Mouse (Mus musculus): ENCODE results near the gene Rnaseh2b. TPM values are rescaled to one million over a fixed set of nuclear protein-coding genes. Genes with fewer than 3 reads are reported as not detected.
A peak's percentile ranks its signal among the peaks of the same experiment; 100 is the strongest.

Rnaseh2b gene
- polyA plus RNA-seq, 1 experiment from 2014 or later: 58.1 TPM

DNA sequence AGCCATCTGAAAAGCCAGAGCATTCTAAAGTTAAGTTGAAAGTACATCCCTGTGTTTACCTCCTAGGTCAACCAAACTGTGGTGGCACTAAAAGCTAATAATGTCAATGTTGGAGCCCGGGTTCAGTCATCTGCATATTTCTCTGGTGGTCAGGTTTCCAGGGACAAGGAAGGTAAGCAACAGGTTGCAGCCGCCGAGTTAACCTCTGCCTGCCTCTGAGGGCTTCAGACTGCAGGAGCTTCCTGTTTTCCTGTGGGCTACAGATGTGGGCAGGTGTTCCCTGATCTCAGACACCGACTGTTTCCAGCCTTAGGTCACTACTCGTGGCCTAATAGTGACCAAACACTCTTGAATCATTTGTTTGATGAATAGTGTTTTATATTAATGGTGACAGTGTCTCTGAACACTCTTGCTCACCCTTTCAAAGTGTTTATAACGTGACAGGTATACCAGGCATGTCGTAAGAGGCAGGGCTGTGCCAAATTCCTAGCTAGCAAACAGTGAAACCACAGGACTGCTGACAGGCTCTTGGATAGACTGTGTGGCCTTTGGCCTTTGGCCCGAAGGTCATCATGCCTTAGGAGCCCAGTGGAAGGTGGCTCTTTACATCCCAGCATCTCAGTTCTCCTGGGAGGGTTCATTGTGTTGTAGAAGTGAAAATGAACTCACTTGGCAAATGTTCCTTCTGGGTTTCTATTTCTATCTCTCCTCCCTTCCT is 69.0 kb downstream of the Rnaseh2b start:
- 45% methylated on average over 8 of the region's 8 CpGs for WGBS
- no peak overlapping the region for H3K4me2 ChIP-seq (ENCODE audit: low read length)
- ATAC-seq (replicated peaks; ENCODE audit: low FRiP score, low TSS enrichment, low read depth) (no peak), DNase-seq (ENCODE audit: low spot score) (peak; percentile 15)
- H3K9ac ChIP-seq (ENCODE audit: low read length): no peak overlapping the region
- H3K4me1 ChIP-seq (replicated peaks; ENCODE audit: control insufficient read depth, insufficient read depth, low read length): no peaks in the 10 kb centered on the region
- no peaks in the 10 kb centered on the region for H3K9me3 ChIP-seq (ENCODE audit: control insufficient read depth, low read length)
- no peak overlapping the region for H3K4me3 ChIP-seq (ENCODE audit: low read depth, low read length)
- no peaks in the 10 kb centered on the region for H3K27me3 ChIP-seq (replicated peaks; ENCODE audit: control insufficient read depth, insufficient read depth, low read length)
- H3K36me3 ChIP-seq (ENCODE audit: control insufficient read depth, insufficient read depth, low read length): peaks cover 25% of the 10 kb centered on the region
- H3K27ac ChIP-seq (ENCODE audit: low read depth): no peak overlapping the region

DNA sequence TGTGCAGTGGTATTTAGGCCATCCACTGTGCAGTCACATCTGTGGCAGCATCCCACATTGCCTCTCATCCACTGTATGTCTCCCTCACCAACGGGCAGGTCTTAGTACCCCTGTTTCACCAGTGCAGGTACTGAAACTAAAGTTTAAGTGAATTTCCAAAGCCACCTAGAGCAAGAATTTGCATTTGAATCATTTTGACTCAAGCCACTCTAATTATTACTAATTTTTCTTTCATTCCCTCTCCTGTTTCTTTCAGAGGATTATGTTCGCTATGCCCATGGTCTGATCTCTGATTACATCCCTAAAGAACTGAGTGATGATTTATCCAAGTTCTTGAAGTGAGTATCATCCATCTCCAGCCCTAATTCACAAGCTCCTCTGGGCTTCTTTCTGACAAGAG is 71.4 kb downstream of the Rnaseh2b start:
- Histone ChIP-seq H3K27me3 (replicated peaks; ENCODE audit: control insufficient read depth, insufficient read depth, low read length) (no peaks in the 10 kb centered on the region), H3K9me3 (ENCODE audit: control insufficient read depth, low read length) (no peaks in the 10 kb centered on the region)

DNA sequence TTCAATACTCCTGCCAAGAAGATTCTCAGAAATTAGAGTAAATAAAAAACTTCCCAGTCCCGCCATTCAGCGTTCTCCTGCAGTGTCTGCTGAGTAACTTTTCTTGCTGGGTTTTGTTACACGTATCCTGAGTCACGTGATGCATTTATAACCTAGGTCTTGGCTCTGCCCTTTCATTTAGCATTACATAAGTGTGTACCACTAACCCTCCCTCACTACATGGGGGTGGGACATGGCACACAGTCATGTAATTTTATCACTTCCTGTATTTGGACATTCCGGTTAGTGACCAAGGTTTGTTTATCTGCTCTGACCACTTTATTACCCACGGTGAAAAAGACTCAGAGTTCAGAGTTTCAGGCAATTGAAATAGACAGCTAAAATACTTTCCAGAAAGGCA is 78.4 kb downstream of the Rnaseh2b start:
- no peak overlapping the region for H3K9ac ChIP-seq (ENCODE audit: low read length)
- WGBS: 20% methylated on average over 6 of the region's 6 CpGs
- DNase-seq (ENCODE audit: low spot score) (no peak), ATAC-seq (replicated peaks; ENCODE audit: low FRiP score, low TSS enrichment, low read depth) (no peak)
- H3K27me3 ChIP-seq (replicated peaks; ENCODE audit: control insufficient read depth, insufficient read depth, low read length): no peaks in the 10 kb centered on the region
- peaks cover 7% of the 10 kb centered on the region for H3K36me3 ChIP-seq (ENCODE audit: control insufficient read depth, insufficient read depth, low read length)
- no peak overlapping the region for H3K27ac ChIP-seq (ENCODE audit: low read depth)
- peaks cover 8% of the 10 kb centered on the region; the same call in 1 of the 2 replicates for H3K4me1 ChIP-seq (replicated peaks; ENCODE audit: control insufficient read depth, insufficient read depth, low read length)
- H3K4me3 ChIP-seq (ENCODE audit: low read depth, low read length): no peak overlapping the region
- no peaks in the 10 kb centered on the region for H3K9me3 ChIP-seq (ENCODE audit: control insufficient read depth, low read length)
- H3K4me2 ChIP-seq (ENCODE audit: low read length): no peak overlapping the region

More for the DNA sequence above, 71.4 kb downstream of the Rnaseh2b start:
- Histone ChIP-seq H3K36me3 (ENCODE audit: control insufficient read depth, insufficient read depth, low read length) (peaks cover 29% of the 10 kb centered on the region), H3K27ac (ENCODE audit: low read depth) (no peak overlapping the region), H3K4me3 (ENCODE audit: low read depth, low read length) (no peak overlapping the region), H3K9ac (ENCODE audit: low read length) (no peak overlapping the region), H3K4me1 (replicated peaks; ENCODE audit: control insufficient read depth, insufficient read depth, low read length) (no peaks in the 10 kb centered on the region), H3K4me2 (ENCODE audit: low read length) (no peak overlapping the region)
- DNase-seq (ENCODE audit: low spot score): no peak
- no peak for ATAC-seq (replicated peaks; ENCODE audit: low FRiP score, low TSS enrichment, low read depth)
- WGBS: 90% methylated on average over 2 of the region's 2 CpGs

DNA sequence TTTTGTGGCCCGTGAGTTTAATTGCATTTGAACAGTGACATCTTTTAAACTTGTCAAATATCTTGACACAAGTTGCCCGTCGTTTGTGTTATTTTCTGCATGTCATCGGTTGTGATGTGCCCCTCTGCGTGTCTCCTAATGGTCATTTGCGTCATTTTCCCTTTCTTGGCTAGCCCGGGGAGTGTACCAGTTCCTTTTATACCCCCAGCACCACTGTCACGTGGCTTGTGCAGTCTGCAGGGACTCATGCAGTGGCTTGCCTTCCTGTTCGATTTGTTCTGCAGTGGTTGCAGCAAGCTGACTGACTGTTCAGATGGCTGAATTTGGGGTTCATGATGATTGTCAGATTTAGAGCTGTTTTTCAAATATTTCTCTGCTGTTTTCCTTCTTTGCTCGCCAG is 81.6 kb downstream of the Rnaseh2b start:
- no peaks in the 10 kb centered on the region for H3K27me3 ChIP-seq (replicated peaks; ENCODE audit: control insufficient read depth, insufficient read depth, low read length)
- peaks cover 8% of the 10 kb centered on the region; the same call in 1 of the 2 replicates for H3K4me1 ChIP-seq (replicated peaks; ENCODE audit: control insufficient read depth, insufficient read depth, low read length)
- no peak overlapping the region for H3K4me2 ChIP-seq (ENCODE audit: low read length)
- DNase-seq (ENCODE audit: low spot score) (no peak), ATAC-seq (replicated peaks; ENCODE audit: low FRiP score, low TSS enrichment, low read depth) (no peak)
- 72% methylated on average over 10 of the region's 10 CpGs for WGBS
- no peak overlapping the region for H3K27ac ChIP-seq (ENCODE audit: low read depth)
- H3K36me3 ChIP-seq (ENCODE audit: control insufficient read depth, insufficient read depth, low read length): peaks cover 1% of the 10 kb centered on the region; the same call in 1 of the 2 replicates
- no peak overlapping the region for H3K9ac ChIP-seq (ENCODE audit: low read length)
- no peaks in the 10 kb centered on the region for H3K9me3 ChIP-seq (ENCODE audit: control insufficient read depth, low read length)
- no peak overlapping the region for H3K4me3 ChIP-seq (ENCODE audit: low read depth, low read length)

DNA sequence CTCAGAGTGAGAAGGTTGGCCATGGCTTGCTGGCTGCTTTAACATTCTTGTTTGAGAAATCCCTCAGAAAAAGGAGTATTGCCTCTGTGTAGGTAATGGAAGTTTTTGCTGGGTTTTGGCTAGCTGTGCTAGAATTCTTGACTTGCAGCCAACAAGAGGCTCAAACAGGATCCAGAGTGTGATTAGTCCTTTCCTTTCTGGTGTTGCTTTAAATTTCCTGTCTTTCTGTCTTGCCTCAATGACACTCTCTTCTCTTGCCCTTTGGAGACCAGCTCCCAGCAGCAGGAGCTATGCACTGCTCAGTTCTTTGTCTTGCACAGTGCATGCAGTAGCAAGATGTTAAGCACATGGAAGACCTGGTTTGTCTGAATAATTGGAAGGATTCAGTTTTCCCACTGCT is 83.3 kb downstream of the Rnaseh2b start:
- Histone ChIP-seq H3K9ac (ENCODE audit: low read length) (no peak overlapping the region), H3K4me3 (ENCODE audit: low read depth, low read length) (no peak overlapping the region), H3K4me1 (replicated peaks; ENCODE audit: control insufficient read depth, insufficient read depth, low read length) (peaks cover 2% of the 10 kb centered on the region; the same call in 1 of the 2 replicates), H3K9me3 (ENCODE audit: control insufficient read depth, low read length) (no peaks in the 10 kb centered on the region), H3K27ac (ENCODE audit: low read depth) (no peak overlapping the region; the same call in 1 of the 2 replicates), H3K36me3 (ENCODE audit: control insufficient read depth, insufficient read depth, low read length) (no peaks in the 10 kb centered on the region), H3K27me3 (replicated peaks; ENCODE audit: control insufficient read depth, insufficient read depth, low read length) (no peaks in the 10 kb centered on the region), H3K4me2 (ENCODE audit: low read length) (no peak overlapping the region)
- ATAC-seq (replicated peaks; ENCODE audit: low FRiP score, low TSS enrichment, low read depth): no peak
- no peak for DNase-seq (ENCODE audit: low spot score)

DNA sequence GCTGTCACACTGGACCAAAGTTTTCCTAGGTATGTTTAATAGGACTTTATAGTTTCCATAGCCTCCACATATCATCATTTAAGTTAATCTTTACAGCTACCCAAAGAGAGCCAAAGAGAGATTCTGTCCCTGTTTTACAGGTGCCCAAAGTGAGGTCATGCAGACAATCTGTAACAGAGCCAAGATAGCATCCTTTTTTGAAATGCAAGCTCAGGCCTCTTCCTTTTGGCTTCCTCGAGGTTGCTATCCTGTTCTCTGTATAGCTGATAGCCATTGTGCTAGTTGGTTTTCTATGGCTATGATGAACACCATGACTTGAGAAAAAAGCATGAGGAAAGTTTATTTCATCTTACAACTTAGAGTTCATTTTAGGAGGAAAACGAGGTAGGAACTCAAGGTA is 83.7 kb downstream of the Rnaseh2b start:
- no peak overlapping the region for H3K4me2 ChIP-seq (ENCODE audit: low read length)
- no peak overlapping the region for H3K4me3 ChIP-seq (ENCODE audit: low read depth, low read length)
- no peaks in the 10 kb centered on the region for H3K27me3 ChIP-seq (replicated peaks; ENCODE audit: control insufficient read depth, insufficient read depth, low read length)
- H3K9me3 ChIP-seq (ENCODE audit: control insufficient read depth, low read length): no peaks in the 10 kb centered on the region
- DNase-seq (ENCODE audit: low spot score): no peak
- no peaks in the 10 kb centered on the region for H3K36me3 ChIP-seq (ENCODE audit: control insufficient read depth, insufficient read depth, low read length)
- 74% methylated on average over 2 of the region's 2 CpGs for WGBS
- peaks cover 2% of the 10 kb centered on the region; the same call in 1 of the 2 replicates for H3K4me1 ChIP-seq (replicated peaks; ENCODE audit: control insufficient read depth, insufficient read depth, low read length)
- ATAC-seq (replicated peaks; ENCODE audit: low FRiP score, low TSS enrichment, low read depth): no peak
- no peak overlapping the region; the same call in 1 of the 2 replicates for H3K27ac ChIP-seq (ENCODE audit: low read depth)
- H3K9ac ChIP-seq (ENCODE audit: low read length): no peak overlapping the region

DNA sequence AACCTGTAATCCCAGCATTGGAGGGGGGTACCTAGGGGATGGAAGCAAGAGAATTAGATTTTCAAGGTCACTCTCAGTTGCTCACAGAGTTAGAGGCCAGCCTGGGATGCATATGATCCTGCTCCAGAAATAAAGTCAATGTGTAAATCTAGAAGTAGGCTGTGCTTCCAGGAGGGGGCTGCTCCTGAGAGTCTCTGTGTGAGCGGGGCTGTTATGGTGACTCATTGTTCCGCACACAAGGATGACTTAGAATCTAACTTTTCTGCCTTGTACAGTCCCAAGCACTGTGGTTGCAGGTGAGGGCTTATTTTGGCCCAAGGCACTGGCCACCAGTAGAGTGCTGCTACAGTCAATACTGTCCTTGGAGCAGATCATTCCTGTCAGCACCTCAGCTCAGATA is 87.0 kb downstream of the Rnaseh2b start:
- H3K27ac ChIP-seq (ENCODE audit: low read depth): no peak overlapping the region
- no peak overlapping the region for H3K4me3 ChIP-seq (ENCODE audit: low read depth, low read length)
- H3K4me1 ChIP-seq (replicated peaks; ENCODE audit: control insufficient read depth, insufficient read depth, low read length): no peaks in the 10 kb centered on the region; the same call in 1 of the 2 replicates
- no peaks in the 10 kb centered on the region for H3K9me3 ChIP-seq (ENCODE audit: control insufficient read depth, low read length)
- no peaks in the 10 kb centered on the region for H3K27me3 ChIP-seq (replicated peaks; ENCODE audit: control insufficient read depth, insufficient read depth, low read length)
- ATAC-seq (replicated peaks; ENCODE audit: low FRiP score, low TSS enrichment, low read depth): no peak
- H3K9ac ChIP-seq (ENCODE audit: low read length): no peak overlapping the region
- 93% methylated on average over 2 of the region's 2 CpGs for WGBS
- no peaks in the 10 kb centered on the region for H3K36me3 ChIP-seq (ENCODE audit: control insufficient read depth, insufficient read depth, low read length)
- DNase-seq (ENCODE audit: low spot score): no peak
- no peak overlapping the region for H3K4me2 ChIP-seq (ENCODE audit: low read length)

DNA sequence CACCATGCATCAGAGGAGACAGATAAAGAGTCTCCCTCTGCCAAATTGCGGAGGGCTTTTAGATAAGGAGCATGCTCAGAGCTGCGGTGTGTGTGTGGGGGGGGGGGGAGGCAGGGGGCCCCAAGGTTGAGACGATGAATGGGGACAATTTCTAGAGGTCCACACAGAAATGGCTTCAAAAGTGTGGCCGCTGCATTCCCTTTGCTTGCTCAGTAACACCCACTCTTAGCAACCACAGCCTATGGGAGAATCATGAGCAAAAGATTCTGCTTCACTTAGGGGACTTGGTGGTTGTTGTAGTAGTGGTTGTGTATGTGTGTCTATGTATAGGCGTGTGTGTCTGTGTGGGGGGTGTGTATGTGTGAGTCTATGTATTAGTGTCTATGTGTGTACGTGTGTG is 88.2 kb downstream of the Rnaseh2b start:
- Histone ChIP-seq H3K27ac (ENCODE audit: low read depth) (no peak overlapping the region), H3K4me1 (replicated peaks; ENCODE audit: control insufficient read depth, insufficient read depth, low read length) (no peaks in the 10 kb centered on the region; the same call in 1 of the 2 replicates), H3K9ac (ENCODE audit: low read length) (no peak overlapping the region), H3K9me3 (ENCODE audit: control insufficient read depth, low read length) (no peaks in the 10 kb centered on the region), H3K4me3 (ENCODE audit: low read depth, low read length) (no peak overlapping the region), H3K4me2 (ENCODE audit: low read length) (no peak overlapping the region), H3K36me3 (ENCODE audit: control insufficient read depth, insufficient read depth, low read length) (no peaks in the 10 kb centered on the region), H3K27me3 (replicated peaks; ENCODE audit: control insufficient read depth, insufficient read depth, low read length) (no peaks in the 10 kb centered on the region)
- DNase-seq (ENCODE audit: low spot score) (no peak), ATAC-seq (replicated peaks; ENCODE audit: low FRiP score, low TSS enrichment, low read depth) (no peak)
- 86% methylated on average over 6 of the region's 6 CpGs for WGBS

DNA sequence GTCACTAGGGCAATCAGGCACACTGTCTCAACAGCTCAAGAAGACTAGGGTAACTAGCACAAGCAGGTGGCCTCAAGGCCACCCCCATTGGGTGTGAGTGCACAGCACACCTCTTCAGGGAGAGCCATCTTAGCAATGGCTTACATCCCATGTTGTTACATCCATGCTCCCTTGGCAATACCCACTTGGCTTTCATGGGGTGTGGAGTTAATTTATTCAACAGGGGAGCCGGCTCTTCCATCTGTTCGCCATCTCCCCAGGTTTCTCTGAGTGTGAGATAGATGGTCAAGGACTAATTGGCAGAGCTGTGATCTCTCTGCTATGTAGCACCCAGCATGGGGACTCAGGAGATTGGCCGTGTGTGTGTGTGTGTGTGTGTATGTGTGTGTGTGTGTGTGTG is 90.7 kb downstream of the Rnaseh2b start:
- ATAC-seq (replicated peaks; ENCODE audit: low FRiP score, low TSS enrichment, low read depth) (no peak), DNase-seq (ENCODE audit: low spot score) (no peak)
- Histone ChIP-seq H3K27me3 (replicated peaks; ENCODE audit: control insufficient read depth, insufficient read depth, low read length) (no peaks in the 10 kb centered on the region), H3K4me1 (replicated peaks; ENCODE audit: control insufficient read depth, insufficient read depth, low read length) (no peaks in the 10 kb centered on the region), H3K27ac (ENCODE audit: low read depth) (no peak overlapping the region), H3K4me2 (ENCODE audit: low read length) (no peak overlapping the region), H3K4me3 (ENCODE audit: low read depth, low read length) (no peak overlapping the region), H3K9me3 (ENCODE audit: control insufficient read depth, low read length) (no peaks in the 10 kb centered on the region), H3K36me3 (ENCODE audit: control insufficient read depth, insufficient read depth, low read length) (no peaks in the 10 kb centered on the region), H3K9ac (ENCODE audit: low read length) (no peak overlapping the region)
- WGBS: 82% methylated on average over 3 of the region's 3 CpGs

Data from intestine, embryonic 14.5 days (tissue).